16 mouse cellular contexts compared by ENCODE assay signal in the genomic region with DNA sequence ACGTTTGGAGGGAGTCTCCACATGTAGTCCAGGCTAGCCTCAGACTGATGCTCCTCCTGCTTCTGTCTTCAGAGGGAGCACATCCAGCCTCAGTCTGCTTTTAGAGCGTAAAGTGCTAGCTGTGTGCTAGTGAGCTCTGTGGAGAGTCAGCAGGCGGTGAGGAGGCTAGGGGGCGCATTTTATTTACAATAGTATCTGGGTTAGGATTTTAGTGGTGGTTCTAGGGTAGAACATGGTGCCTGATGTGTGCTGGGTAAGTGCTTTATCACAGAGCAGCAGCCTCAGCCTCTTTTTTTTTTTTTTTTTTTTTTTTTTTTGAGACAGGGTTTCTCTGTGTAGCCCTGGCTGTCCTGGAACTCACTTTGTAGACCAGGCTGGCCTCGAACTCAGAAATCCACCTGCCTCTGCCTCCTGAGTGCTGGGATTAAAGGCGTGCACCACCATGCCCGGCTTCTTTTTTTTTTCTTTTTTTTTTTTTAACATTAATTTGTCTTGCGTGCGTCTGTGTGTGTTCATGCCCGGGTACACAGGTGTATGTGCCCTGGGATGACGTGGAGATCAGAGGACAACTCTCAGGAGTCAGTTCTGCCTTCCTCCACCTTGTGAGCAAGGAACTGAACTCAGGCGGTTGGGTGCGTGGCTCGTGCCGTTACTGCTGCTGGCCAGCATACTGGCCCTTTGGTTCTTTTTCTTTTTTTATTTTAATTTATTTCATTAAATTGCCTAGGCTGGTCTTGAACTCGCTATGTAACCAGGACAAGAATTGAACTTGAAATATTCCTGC. TPM values are rescaled to one million over a fixed set of nuclear protein-coding genes. Genes with fewer than 3 reads are reported as not detected.
DNase-seq lines count a peak whose midpoint lies in the region; ATAC-seq and TF ChIP-seq lines count a peak whose summit lies in the region.
"Had no signal": no experiment of that assay in that cellular context is flagged by ENCODE, and none has a peak within 500 bp of the region (broad histone marks: within the 10 kb centered on the region; RNA-seq: fewer than 3 reads in every experiment).

No protein-coding gene starts in this region.

- WGBS in kidney, postnatal 0 days = 89% methylated on average over 15 of the region's 16 CpGs

- H3K4me1 ChIP-seq in kidney, postnatal 0 days (replicated peaks; ENCODE audit: insufficient read depth, low read length) = no peaks in the 10 kb centered on the region
- H3K4me1 ChIP-seq: heart, embryonic 10.5 days; hindbrain, embryonic 12.5 days had no signal

- peak overlapping the region; percentile 85 for H3K27ac ChIP-seq in kidney, postnatal 0 days
- H3K27ac ChIP-seq: heart, embryonic 10.5 days; hindbrain, embryonic 12.5 days had no signal

- ATAC-seq in kidney, postnatal 0 days (replicated peaks; ENCODE audit: low FRiP score, low read depth) = no peak
- peak; percentile 94 for ATAC-seq in megakaryocyte progenitor cell, adult 5-6 weeks (replicated peaks; ENCODE audit: poor library complexity)
- ATAC-seq: lung, postnatal 0 days had no signal

- H3K9me3 ChIP-seq in kidney, postnatal 0 days (replicated peaks; ENCODE audit: low read length) = no peaks in the 10 kb centered on the region
- H3K9me3 ChIP-seq: heart, embryonic 10.5 days; hindbrain, embryonic 12.5 days had no signal

- peak; percentile 40 for DNase-seq in kidney, adult 11 months
- no peak for DNase-seq in kidney, postnatal 4 days
- peak; percentile 44 for DNase-seq in ZHBTc4 (ENCODE audit: low read depth, low spot score)
- DNase-seq in kidney, postnatal 0 days (ENCODE audit: low spot score) = no peak
- DNase-seq in gastrocnemius, postnatal 10 days = no peak
- no peak for DNase-seq in layer of hippocampus, adult 11-12 months (ENCODE audit: low spot score)
- DNase-seq in spleen, adult 18-20 months = no peak
- DNase-seq: cerebellum, adult 9-11 months; gastrocnemius, postnatal 36 days; right cerebral cortex, adult 18-20 months; thymus, adult 18-20 months had no signal

- no peak overlapping the region for H3K4me3 ChIP-seq in kidney, postnatal 0 days (replicated peaks; ENCODE audit: low read depth, low read length)
- H3K4me3 ChIP-seq: heart, embryonic 10.5 days; hindbrain, embryonic 12.5 days had no signal

- no peak overlapping the region for H3K9ac ChIP-seq in kidney, postnatal 0 days (ENCODE audit: low read depth, low read length)
- H3K9ac ChIP-seq: hindbrain, embryonic 12.5 days had no signal

- H3K36me3 ChIP-seq in kidney, postnatal 0 days (ENCODE audit: insufficient read depth, low read length) = 0 out of 2 replicates have a peak, but pooled peaks cover 7% of the 10 kb centered on the region

- no peaks in the 10 kb centered on the region for H3K27me3 ChIP-seq in kidney, postnatal 0 days (ENCODE audit: insufficient read depth, low read length)
- H3K27me3 ChIP-seq: hindbrain, embryonic 12.5 days; Patski had no signal

- TF ChIP-seq CTCF in kidney, postnatal 0 days (IDR thresholded peaks at IDR 0.05; ENCODE audit: low read depth) = no peak

- no peak overlapping the region for H3K4me2 ChIP-seq in kidney, postnatal 0 days (ENCODE audit: low read length)
- H3K4me2 ChIP-seq: hindbrain, embryonic 12.5 days had no signal

RNA-seq across cellular contexts. Expression of a gene that starts 11.5 kb away (rescaled TPM):
- polyA plus RNA-seq in kidney, postnatal 0 days (2015; fragmentation: Nextera tagmentation; extraction: Ambion mirVana) = 43.8 and 45.4 TPM in 2 replicates
- total RNA-seq in megakaryocyte progenitor cell, adult 5-6 weeks (2015) = 28.5 and 29.1 TPM in 2 replicates
- total RNA-seq in megakaryocyte progenitor cell, adult 5-6 weeks (2017) = 47.4 and 50.9 TPM in 2 replicates
- total RNA-seq in gastrocnemius, postnatal 10 days (2021) = 10 to 100 TPM; 37.9 to 38.4 TPM

RNA-seq across cellular contexts. Expression of a gene that starts 30.8 kb away (rescaled TPM):
- polyA plus RNA-seq in kidney, postnatal 0 days (2015; fragmentation: Nextera tagmentation; extraction: Ambion mirVana) = 64.5 and 70.3 TPM in 2 replicates
- total RNA-seq in megakaryocyte progenitor cell, adult 5-6 weeks (2015) = 29.1 and 31.1 TPM in 2 replicates
- total RNA-seq in megakaryocyte progenitor cell, adult 5-6 weeks (2017) = 43.1 and 46.2 TPM in 2 replicates
- 10 to 100 TPM; 15.9 to 18.8 TPM for total RNA-seq in gastrocnemius, postnatal 10 days (2021)

Comparison
In these comparisons a context has a peak if more than half of its experiments do, and no peak if none do; other contexts are left out.
1. DNase-seq: peak in kidney, adult 11 months (single experiment) and ZHBTc4 (single experiment); none in kidney, postnatal 4 days (0 of 2), kidney, postnatal 0 days (single experiment), gastrocnemius, postnatal 10 days (single experiment), layer of hippocampus, adult 11-12 months (single experiment) and spleen, adult 18-20 months (0 of 2).